Mouse (Mus musculus): ENCODE results near the gene Med31.

- TF ChIP-seq CTCF (IDR thresholded peaks at IDR 0.05; ENCODE audit: low read depth) = no peak
- no peak for TF ChIP-seq EP300 (IDR thresholded peaks at IDR 0.05; ENCODE audit: low read depth)
These were observed 7.5 kb downstream of the Med31 start for GRCm38 (mm10) chr11:72207834-72208377.
